Comparison of ENCODE assay signal across 28 mouse cellular contexts in genomic region chr8:104380961-104381411, GRCm38 (mm10). TPM values are rescaled to one million over a fixed set of nuclear protein-coding genes. Genes with fewer than 3 reads are reported as not detected.
DNase-seq lines count a peak whose midpoint lies in the region; ATAC-seq and TF ChIP-seq lines count a peak whose summit lies in the region.
"Had no signal": no experiment of that assay in that cellular context is flagged by ENCODE, and none has a peak within 500 bp of the region (broad histone marks: within the 10 kb centered on the region; RNA-seq: fewer than 3 reads in every experiment).

No protein-coding gene starts in this region.

- TF ChIP-seq CTCF in lung, adult 2 months (IDR thresholded peaks at IDR 0.05; ENCODE audit: insufficient read depth, low read length), result no peak

- no peak for ATAC-seq in hindbrain, embryonic 12.5 days (ENCODE audit: low FRiP score)
- no peak for ATAC-seq in midbrain, embryonic 11.5 days (ENCODE audit: low FRiP score)
- no peak for ATAC-seq in midbrain, embryonic 14.5 days (ENCODE audit: low FRiP score, low TSS enrichment)
- ATAC-seq: forebrain, postnatal 0 days had no signal

- DNase-seq in hindbrain, embryonic 10.5 days (ENCODE audit: low spot score), result no peak
- DNase-seq in midbrain, embryonic 11.5 days (ENCODE audit: low spot score, missing footprints), result peak; percentile 72
- no peak for DNase-seq in midbrain, embryonic 14.5 days
- peak; percentile 66 for DNase-seq in cerebellum, adult 9-10 months
- DNase-seq in cerebellum, postnatal 36 days, result peak; percentile 35 to 52
- DNase-seq in lung, adult 2 months, result no peak
- DNase-seq in spleen, adult 18-20 months, result no peak
- DNase-seq: adrenal gland, adult 8-10 months; embryo, embryonic 11 days; forebrain, postnatal 0 days; heart, postnatal 10 days; kidney, adult 11 months; kidney, postnatal 25 days; right cerebral cortex, adult 18-20 months; right cerebral cortex, postnatal 4 days had no signal

- H3K27ac ChIP-seq in hindbrain, embryonic 10.5 days, result 0 out of 2 replicates have a peak overlapping the region, but pooled peaks have one; percentile 8
- H3K27ac ChIP-seq in hindbrain, embryonic 12.5 days, result no peak overlapping the region
- no peak overlapping the region for H3K27ac ChIP-seq in midbrain, embryonic 11.5 days (ENCODE audit: low read depth, low read length)
- no peak overlapping the region for H3K27ac ChIP-seq in midbrain, embryonic 14.5 days (replicated peaks; ENCODE audit: low read depth, low read length)
- H3K27ac ChIP-seq: embryonic facial prominence, embryonic 12.5 days; heart, embryonic 13.5 days; liver, embryonic 15.5 days; lung, embryonic 15.5 days; midbrain, embryonic 10.5 days; neural tube, embryonic 12.5 days had no signal

- WGBS in hindbrain, embryonic 10.5 days, result 80% methylated on average over 5 of the region's 5 CpGs
- 83% methylated on average over 5 of the region's 5 CpGs for WGBS in hindbrain, embryonic 12.5 days
- WGBS in midbrain, embryonic 11.5 days, result 82% methylated on average over 5 of the region's 5 CpGs
- WGBS in midbrain, embryonic 14.5 days, result 84% methylated on average over 5 of the region's 5 CpGs
- WGBS in lung, adult 2 months, result 82% methylated on average over 5 of the region's 5 CpGs

- no peak for TF ChIP-seq POLR2A in lung, adult 2 months (IDR thresholded peaks at IDR 0.05; ENCODE audit: borderline replicate concordance, extremely low read depth, low read depth, low read length)

- no peak overlapping the region for H3K9ac ChIP-seq in hindbrain, embryonic 12.5 days
- no peak overlapping the region for H3K9ac ChIP-seq in midbrain, embryonic 11.5 days (ENCODE audit: low read length)
- no peak overlapping the region for H3K9ac ChIP-seq in midbrain, embryonic 14.5 days (replicated peaks; ENCODE audit: low read length)
- H3K9ac ChIP-seq: embryonic facial prominence, embryonic 12.5 days; forebrain, postnatal 0 days; heart, embryonic 13.5 days; liver, embryonic 15.5 days; lung, embryonic 15.5 days; neural tube, embryonic 12.5 days had no signal

- H3K4me1 ChIP-seq in hindbrain, embryonic 10.5 days (replicated peaks), result peaks cover 64% of the 10 kb centered on the region
- peaks cover 20% of the 10 kb centered on the region for H3K4me1 ChIP-seq in hindbrain, embryonic 12.5 days
- H3K4me1 ChIP-seq in midbrain, embryonic 11.5 days (ENCODE audit: control insufficient read depth, insufficient read depth, low read length), result peaks cover 8% of the 10 kb centered on the region
- peaks cover 16% of the 10 kb centered on the region for H3K4me1 ChIP-seq in midbrain, embryonic 14.5 days (ENCODE audit: control insufficient read depth, insufficient read depth, low read length)
- H3K4me1 ChIP-seq in lung, adult 2 months (ENCODE audit: control insufficient read depth, insufficient read depth, low read length), result peaks cover 9% of the 10 kb centered on the region

- H3K9me3 ChIP-seq in hindbrain, embryonic 10.5 days, result no peaks in the 10 kb centered on the region
- H3K9me3 ChIP-seq in hindbrain, embryonic 12.5 days (replicated peaks), result no peaks in the 10 kb centered on the region
- H3K9me3 ChIP-seq in midbrain, embryonic 11.5 days (ENCODE audit: control insufficient read depth, low read length), result no peaks in the 10 kb centered on the region
- H3K9me3 ChIP-seq in midbrain, embryonic 14.5 days (ENCODE audit: control insufficient read depth, low read length), result no peaks in the 10 kb centered on the region
- H3K9me3 ChIP-seq: embryonic facial prominence, embryonic 12.5 days; G1E; heart, embryonic 13.5 days; liver, embryonic 15.5 days; lung, embryonic 15.5 days; midbrain, embryonic 10.5 days; neural tube, embryonic 12.5 days had no signal

- H3K36me3 ChIP-seq in hindbrain, embryonic 10.5 days, result no peaks in the 10 kb centered on the region
- no peaks in the 10 kb centered on the region for H3K36me3 ChIP-seq in hindbrain, embryonic 12.5 days
- no peaks in the 10 kb centered on the region for H3K36me3 ChIP-seq in midbrain, embryonic 11.5 days (ENCODE audit: control insufficient read depth, insufficient read depth, low read length)
- no peaks in the 10 kb centered on the region for H3K36me3 ChIP-seq in midbrain, embryonic 14.5 days (ENCODE audit: control insufficient read depth, insufficient read depth, low read length)
- H3K36me3 ChIP-seq: embryonic facial prominence, embryonic 12.5 days; G1E; heart, embryonic 13.5 days; liver, embryonic 15.5 days; lung, embryonic 15.5 days; midbrain, embryonic 10.5 days; neural tube, embryonic 12.5 days had no signal

- no peak overlapping the region for H3K4me3 ChIP-seq in hindbrain, embryonic 10.5 days
- H3K4me3 ChIP-seq in hindbrain, embryonic 12.5 days, result no peak overlapping the region
- no peak overlapping the region for H3K4me3 ChIP-seq in midbrain, embryonic 11.5 days (ENCODE audit: low read depth, low read length)
- H3K4me3 ChIP-seq in midbrain, embryonic 14.5 days (replicated peaks; ENCODE audit: low read depth, low read length), result no peak overlapping the region
- H3K4me3 ChIP-seq in lung, adult 2 months (replicated peaks; ENCODE audit: extremely low read depth, low read depth, low read length), result no peak overlapping the region
- H3K4me3 ChIP-seq: embryonic facial prominence, embryonic 12.5 days; heart, embryonic 13.5 days; liver, embryonic 15.5 days; lung, embryonic 15.5 days; midbrain, embryonic 10.5 days; myocyte; neural tube, embryonic 12.5 days had no signal

- no peak overlapping the region for H3K4me2 ChIP-seq in hindbrain, embryonic 12.5 days (replicated peaks)
- H3K4me2 ChIP-seq in midbrain, embryonic 11.5 days, result no peak overlapping the region
- no peak overlapping the region for H3K4me2 ChIP-seq in midbrain, embryonic 14.5 days (ENCODE audit: low read length)
- H3K4me2 ChIP-seq: embryonic facial prominence, embryonic 12.5 days; heart, embryonic 13.5 days; liver, embryonic 15.5 days; lung, embryonic 15.5 days; neural tube, embryonic 12.5 days had no signal

- no peaks in the 10 kb centered on the region for H3K27me3 ChIP-seq in hindbrain, embryonic 10.5 days (ENCODE audit: insufficient read depth, poor library complexity, severe bottlenecking)
- H3K27me3 ChIP-seq in hindbrain, embryonic 12.5 days, result no peaks in the 10 kb centered on the region
- no peaks in the 10 kb centered on the region for H3K27me3 ChIP-seq in midbrain, embryonic 11.5 days (ENCODE audit: control insufficient read depth, insufficient read depth, low read length)
- H3K27me3 ChIP-seq in midbrain, embryonic 14.5 days (ENCODE audit: control insufficient read depth, insufficient read depth, low read length), result no peaks in the 10 kb centered on the region
- H3K27me3 ChIP-seq: embryonic facial prominence, embryonic 12.5 days; heart, embryonic 13.5 days; liver, embryonic 15.5 days; lung, embryonic 15.5 days; neural tube, embryonic 12.5 days had no signal

RNA-seq across cellular contexts. Expression of gene Cmtm4, which starts 14.6 kb away (rescaled TPM):
- 1.9 TPM in 2 replicates for polyA plus RNA-seq in hindbrain, embryonic 10.5 days (2016; fragmentation: Nextera tagmentation; extraction: Ambion mirVana)
- polyA plus RNA-seq in hindbrain, embryonic 12.5 days (2016; fragmentation: Nextera tagmentation; extraction: Ambion mirVana), result 2.3 and 2.4 TPM in 2 replicates
- 2.2 and 2.6 TPM in 2 replicates for polyA plus RNA-seq in midbrain, embryonic 11.5 days (2014; fragmentation: Nextera tagmentation; extraction: Ambion mirVana)
- polyA plus RNA-seq in midbrain, embryonic 14.5 days (2014; fragmentation: Nextera tagmentation; extraction: Ambion mirVana), result 3.6 and 5.1 TPM in 2 replicates
- polyA plus RNA-seq in lung, adult 2 months (2012; rRNA removed), result 14.9 and 22.4 TPM in 2 replicates
- polyA plus RNA-seq: G1E had no signal

RNA-seq across cellular contexts. Expression of gene Cmtm3, which starts 41.8 kb away (rescaled TPM):
- polyA plus RNA-seq in hindbrain, embryonic 10.5 days (2016; fragmentation: Nextera tagmentation; extraction: Ambion mirVana), result 76.5 and 83.1 TPM in 2 replicates
- 84.4 and 92.5 TPM in 2 replicates for polyA plus RNA-seq in hindbrain, embryonic 12.5 days (2016; fragmentation: Nextera tagmentation; extraction: Ambion mirVana)
- polyA plus RNA-seq in midbrain, embryonic 11.5 days (2014; fragmentation: Nextera tagmentation; extraction: Ambion mirVana), result 70.3 and 74.3 TPM in 2 replicates
- polyA plus RNA-seq in midbrain, embryonic 14.5 days (2014; fragmentation: Nextera tagmentation; extraction: Ambion mirVana), result 28.6 and 36.9 TPM in 2 replicates
- 154 and 173 TPM in 2 replicates for polyA plus RNA-seq in lung, adult 2 months (2012; rRNA removed)

RNA-seq across cellular contexts. Expression of gene Cmtm2b, which starts 59.0 kb away (rescaled TPM):
- polyA plus RNA-seq in hindbrain, embryonic 10.5 days (2016; fragmentation: Nextera tagmentation; extraction: Ambion mirVana), result not detected in 2 replicates
- not detected in 2 replicates for polyA plus RNA-seq in hindbrain, embryonic 12.5 days (2016; fragmentation: Nextera tagmentation; extraction: Ambion mirVana)
- polyA plus RNA-seq in midbrain, embryonic 11.5 days (2014; fragmentation: Nextera tagmentation; extraction: Ambion mirVana), result not detected in 2 replicates
- polyA plus RNA-seq in midbrain, embryonic 14.5 days (2014; fragmentation: Nextera tagmentation; extraction: Ambion mirVana), result not detected in 2 replicates
- polyA plus RNA-seq in lung, adult 2 months (2012; rRNA removed), result not detected in 2 replicates
- polyA plus RNA-seq: embryonic facial prominence, embryonic 12.5 days; forebrain, postnatal 0 days; G1E; heart, embryonic 13.5 days; kidney, embryonic 14.5 days; limb, embryonic 11.5 days; liver, adult 2 months; liver, embryonic 15.5 days; lung, embryonic 15.5 days; midbrain, embryonic 10.5 days; midbrain, postnatal 0 days; myocyte; neural tube, embryonic 12.5 days had no signal

RNA-seq across cellular contexts. Expression of gene Gm11020, which starts 59.6 kb away (rescaled TPM):
- not detected in 2 replicates for polyA plus RNA-seq in hindbrain, embryonic 10.5 days (2016; fragmentation: Nextera tagmentation; extraction: Ambion mirVana)
- polyA plus RNA-seq in hindbrain, embryonic 12.5 days (2016; fragmentation: Nextera tagmentation; extraction: Ambion mirVana), result not detected in 2 replicates
- polyA plus RNA-seq in midbrain, embryonic 11.5 days (2014; fragmentation: Nextera tagmentation; extraction: Ambion mirVana), result not detected in 2 replicates
- not detected in 2 replicates for polyA plus RNA-seq in midbrain, embryonic 14.5 days (2014; fragmentation: Nextera tagmentation; extraction: Ambion mirVana)
- not detected in 2 replicates for polyA plus RNA-seq in lung, adult 2 months (2012; rRNA removed)
- polyA plus RNA-seq: embryonic facial prominence, embryonic 12.5 days; forebrain, postnatal 0 days; G1E; heart, embryonic 13.5 days; kidney, embryonic 14.5 days; limb, embryonic 11.5 days; liver, adult 2 months; liver, embryonic 15.5 days; lung, embryonic 15.5 days; midbrain, embryonic 10.5 days; midbrain, postnatal 0 days; myocyte; neural tube, embryonic 12.5 days had no signal

Comparison
In these comparisons a context has a peak if more than half of its experiments do, and no peak if none do; other contexts are left out.
1. DNase-seq: peak in midbrain, embryonic 11.5 days (single experiment), cerebellum, adult 9-10 months (single experiment) and cerebellum, postnatal 36 days (2 of 2); none in hindbrain, embryonic 10.5 days (single experiment), midbrain, embryonic 14.5 days (single experiment), lung, adult 2 months (single experiment) and spleen, adult 18-20 months (0 of 2).